Mouse (Mus musculus) E14TG2a.4 (cell line): ENCODE data around the gene Sun3.

ENCODE experiments used
- H3K27me3 ChIP-seq: 2 replicates; pipeline ENCODE4 v1.6.1; 2014; ENCODE audit warnings: low read length, control low read depth; ENCODE audit not compliant: insufficient read depth
- H3K36me3 ChIP-seq: 2 replicates; pipeline ENCODE4 v1.6.1; 2014; ENCODE audit warnings: low read length, control low read depth; ENCODE audit not compliant: insufficient read depth
- H3K4me1 ChIP-seq: replicated peaks from 2 replicates; pipeline ENCODE4 v1.6.1; 2014; ENCODE audit warnings: low read depth, low read length, control low read depth
- H3K4me3 ChIP-seq: replicated peaks from 2 replicates; pipeline ENCODE4 v1.5.1; 2014; ENCODE audit warnings: mild to moderate bottlenecking, low read length
- H3K9me3 ChIP-seq: 2 replicates; pipeline ENCODE4 v1.6.1; 2014; ENCODE audit warnings: low read length, control low read depth
- CTCF ChIP-seq: conservative IDR thresholded peaks from 2 replicates; pipeline ENCODE4 v1.5.1; 2014; ENCODE audit warnings: low read length
- NANOG ChIP-seq: IDR thresholded peaks from 2 replicates; pipeline ENCODE4 v1.6.1; 2014; ENCODE audit warnings: borderline replicate concordance, low read length, mixed read lengths
- POU5F1 ChIP-seq: IDR thresholded peaks from 2 replicates; pipeline ENCODE4 v1.6.1; 2014; ENCODE audit warnings: low read length, borderline replicate concordance

The Sun3 gene

GRCm38 (mm10) chr11:9010853-9011339, 37.9 kb downstream of the Sun3 start, which contains the start of gene Hus1:
Gene Hus1 (minus strand): TSS chr11:9011191.
- Histone ChIP-seq H3K27me3 (0 out of 2 replicates have a peak, but pooled peaks cover under 1% of the 10 kb centered on the region), H3K4me1 (peaks cover 10% of the 10 kb centered on the region), H3K36me3 (peaks cover 33% of the 10 kb centered on the region), H3K4me3 (peak within 1 kb of the TSS; percentile 92), H3K9me3 (no peaks in the 10 kb centered on the region)
- TF ChIP-seq NANOG, result no peak
- no peak for TF ChIP-seq CTCF
- no peak for TF ChIP-seq POU5F1

DNA sequence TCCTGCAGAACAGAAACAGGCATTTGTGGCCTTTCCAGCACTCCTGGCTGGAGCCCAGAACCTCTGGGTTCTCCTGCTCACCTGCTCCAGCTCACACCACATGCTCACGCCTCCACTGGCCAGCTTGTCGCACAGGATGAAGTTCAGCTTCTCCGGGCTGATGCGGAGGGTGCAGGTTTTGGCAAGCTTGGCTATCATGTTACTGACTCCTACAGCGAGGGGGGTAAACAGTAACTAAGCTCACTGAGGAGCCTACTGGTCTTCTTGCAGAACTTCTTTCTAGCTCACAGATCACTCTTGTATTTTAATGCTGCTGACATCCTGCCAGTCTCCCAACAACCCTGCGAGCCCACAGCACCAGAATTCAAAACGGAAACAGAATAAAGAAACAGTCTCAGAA, 38.4 kb downstream of the Sun3 start:
- Histone ChIP-seq H3K36me3 (peaks cover 38% of the 10 kb centered on the region), H3K4me1 (peaks cover 10% of the 10 kb centered on the region), H3K4me3 (peak overlapping the region; percentile 92), H3K27me3 (no peaks in the 10 kb centered on the region), H3K9me3 (no peaks in the 10 kb centered on the region)
- TF ChIP-seq POU5F1 (no peak), CTCF (no peak), NANOG (no peak)

GRCm38 (mm10) chr11:9008761-9009160, 40.0 kb downstream of the Sun3 start:
- Histone ChIP-seq H3K9me3 (no peaks in the 10 kb centered on the region), H3K36me3 (peaks cover 54% of the 10 kb centered on the region), H3K4me1 (peaks cover 10% of the 10 kb centered on the region), H3K4me3 (no peak overlapping the region), H3K27me3 (no peaks in the 10 kb centered on the region)
- TF ChIP-seq NANOG (no peak), POU5F1 (no peak), CTCF (no peak)

DNA sequence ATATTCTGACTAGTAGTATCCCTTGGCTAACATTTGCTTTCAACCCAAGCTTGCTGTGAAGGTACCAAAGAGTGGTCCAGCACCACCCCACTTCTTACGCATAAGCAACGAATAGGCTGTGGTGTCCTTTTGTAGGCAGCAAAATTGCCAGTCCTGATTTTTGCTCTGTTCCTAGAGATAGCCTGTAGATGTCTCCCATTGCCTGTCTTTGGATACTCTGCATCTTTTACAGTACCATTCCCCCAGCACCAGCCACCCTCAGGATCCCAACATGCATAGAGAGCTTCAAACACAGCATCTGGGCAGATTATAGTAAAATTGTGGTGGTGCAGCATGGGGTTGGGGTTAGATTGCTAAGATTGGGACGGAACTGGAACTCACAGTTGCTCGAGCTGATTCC, 60.7 kb downstream of the Sun3 start:
- no peak for TF ChIP-seq NANOG
- no peak for TF ChIP-seq CTCF
- Histone ChIP-seq H3K36me3 (peaks cover 23% of the 10 kb centered on the region), H3K9me3 (no peaks in the 10 kb centered on the region), H3K4me1 (peaks cover 53% of the 10 kb centered on the region), H3K27me3 (no peaks in the 10 kb centered on the region), H3K4me3 (no peak overlapping the region)

DNA sequence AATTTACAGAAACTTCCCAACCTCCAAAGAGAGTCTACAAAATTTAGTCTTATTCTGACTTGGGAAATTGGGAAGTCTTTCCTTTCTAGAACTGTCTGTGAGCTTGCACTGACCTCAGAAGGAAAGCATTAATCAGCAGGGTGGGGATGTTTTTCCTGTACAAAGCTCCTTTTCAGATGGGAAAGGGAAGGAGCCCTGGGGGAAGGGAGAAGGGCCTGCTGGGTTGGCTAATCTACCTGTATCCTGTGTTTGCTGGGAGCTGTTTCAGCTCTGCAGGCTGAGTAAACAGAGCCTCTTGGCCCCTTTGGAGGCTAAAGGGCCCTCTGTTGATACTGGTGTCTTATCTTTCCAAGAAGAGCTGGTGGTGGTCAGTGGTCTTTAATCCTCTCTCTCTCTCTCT, 62.7 kb downstream of the Sun3 start:
- no peak overlapping the region for H3K4me3 ChIP-seq
- peaks cover 63% of the 10 kb centered on the region for H3K4me1 ChIP-seq
- TF ChIP-seq NANOG, result no peak
- TF ChIP-seq POU5F1, result no peak
- TF ChIP-seq CTCF, result no peak
- peaks cover 6% of the 10 kb centered on the region for H3K36me3 ChIP-seq
- no peaks in the 10 kb centered on the region for H3K9me3 ChIP-seq
- 0 out of 2 replicates have a peak, but pooled peaks cover 3% of the 10 kb centered on the region for H3K27me3 ChIP-seq

- H3K36me3 ChIP-seq, result no peaks in the 10 kb centered on the region
- peak; percentile 70 for TF ChIP-seq CTCF
- TF ChIP-seq POU5F1, result no peak
- H3K4me1 ChIP-seq, result peaks cover 62% of the 10 kb centered on the region
- H3K4me3 ChIP-seq, result no peak overlapping the region
- H3K27me3 ChIP-seq, result 0 out of 2 replicates have a peak, but pooled peaks cover 12% of the 10 kb centered on the region
- no peaks in the 10 kb centered on the region for H3K9me3 ChIP-seq
These were observed 65.4 kb downstream of the Sun3 start for GRCm38 (mm10) chr11:8983237-8983861.

GRCm38 (mm10) chr11:8978154-8978553, 70.6 kb downstream of the Sun3 start:
- TF ChIP-seq CTCF (no peak), NANOG (no peak), POU5F1 (no peak)
- H3K4me1 ChIP-seq, result peaks cover 14% of the 10 kb centered on the region
- H3K27me3 ChIP-seq, result peaks cover 16% of the 10 kb centered on the region; the same call in 1 of the 2 replicates
- no peaks in the 10 kb centered on the region for H3K36me3 ChIP-seq
- no peaks in the 10 kb centered on the region for H3K9me3 ChIP-seq
- H3K4me3 ChIP-seq, result no peak overlapping the region

- Histone ChIP-seq H3K9me3 (no peaks in the 10 kb centered on the region), H3K36me3 (no peaks in the 10 kb centered on the region), H3K4me1 (no peaks in the 10 kb centered on the region), H3K4me3 (no peak within 1 kb of the TSS), H3K27me3 (peaks cover 5% of the 10 kb centered on the region; the same call in 1 of the 2 replicates)
- TF ChIP-seq CTCF, result no peak
- TF ChIP-seq POU5F1, result no peak
- no peak for TF ChIP-seq NANOG
These were observed 75.6 kb downstream of the Sun3 start, which contains the start of gene Pkd1l1 for GRCm38 (mm10) chr11:8973166-8973565. Gene Pkd1l1 (minus strand): TSS chr11:8973266.

- no peaks in the 10 kb centered on the region for H3K4me1 ChIP-seq
- TF ChIP-seq CTCF (no peak), NANOG (no peak), POU5F1 (no peak)
- H3K4me3 ChIP-seq, result no peak overlapping the region
- H3K36me3 ChIP-seq, result no peaks in the 10 kb centered on the region
- H3K9me3 ChIP-seq, result no peaks in the 10 kb centered on the region
- H3K27me3 ChIP-seq, result peaks cover 5% of the 10 kb centered on the region; the same call in 1 of the 2 replicates
These were observed 76.7 kb downstream of the Sun3 start for GRCm38 (mm10) chr11:8972093-8972492.
